Mouse (Mus musculus) G1E (cell line): ENCODE data around the gene Plekho2. TPM values are rescaled to one million over a fixed set of nuclear protein-coding genes. Genes with fewer than 3 reads are reported as not detected.
A peak's percentile ranks its signal among the peaks of the same experiment; 100 is the strongest.

Experiments used
- ATAC-seq: 2 replicates; pipeline ENCODE4 v1.8.0; 2016; ENCODE audit warnings: mild to moderate bottlenecking; ENCODE audit not compliant: insufficient number of reproducible peaks, poor library complexity, low FRiP score, severe bottlenecking; ENCODE audit errors: extremely low read depth
- DNase-seq: peaks from one replicate; pipeline ENCODE4 v3.0.0; 2012; ENCODE audit warnings: low spot score
- H3K27me3 ChIP-seq: 2 replicates; pipeline ENCODE4 v1.6.1; 2012; ENCODE audit warnings: mild to moderate bottlenecking, low read length, inconsistent platforms; ENCODE audit not compliant: insufficient read depth
- H3K36me3 ChIP-seq: replicated peaks from 2 replicates; pipeline ENCODE3; 2012; ENCODE audit warnings: mild to moderate bottlenecking, inconsistent platforms
- H3K4me1 ChIP-seq: 2 replicates; pipeline ENCODE4 v1.6.1; 2012; ENCODE audit warnings: low read depth, low read length, inconsistent platforms, mixed read lengths; ENCODE audit not compliant: insufficient read depth
- H3K4me3 ChIP-seq: 2 replicates; pipeline ENCODE4 v1.5.1; 2012; ENCODE audit warnings: low read depth, mild to moderate bottlenecking, inconsistent platforms, low read length, moderate library complexity, mixed read lengths
- H3K9me3 ChIP-seq: replicated peaks from 2 replicates; pipeline ENCODE4 v1.6.1; 2012; ENCODE audit warnings: inconsistent platforms
- CTCF ChIP-seq: IDR thresholded peaks from 2 replicates; pipeline ENCODE4 v1.5.1; 2012; ENCODE audit warnings: low read depth, low read length, inconsistent platforms, mixed read lengths
- GATA1 ChIP-seq: IDR thresholded peaks from 2 replicates; pipeline ENCODE4 v1.6.1; 2012; ENCODE audit warnings: borderline replicate concordance, low read length, inconsistent platforms, mixed read lengths
- GATA2 ChIP-seq: IDR thresholded peaks from 2 replicates; pipeline ENCODE4 v1.6.1; 2012; ENCODE audit warnings: low read depth, low read length, inconsistent platforms, borderline replicate concordance
- POLR2AphosphoS5 ChIP-seq: IDR thresholded peaks from 2 replicates; pipeline ENCODE4 v1.6.1; 2012; ENCODE audit warnings: low read depth, low read length, inconsistent platforms; ENCODE audit not compliant: insufficient replicate concordance
- TAL1 ChIP-seq: conservative IDR thresholded peaks from 2 replicates; pipeline ENCODE4 v1.6.1; 2012; ENCODE audit warnings: low read depth, low read length, inconsistent platforms, mixed read lengths
- polyA plus RNA-seq: library from polyadenylated mRNA; stranded (reverse); fragments of >175 nt; gene quantifications from 2 replicates; pipeline ENCODE4 v1.2.3, GENCODE M21; 2012
- total RNA-seq, 2 experiments: library from RNA; stranded (forward) in 1 of 2; stranded (reverse) in 1 of 2; fragments of 200-1000 nt in 1 of 2; fragments of >200 nt in 1 of 2; fragmentation: Nextera tagmentation in 1 of 2; gene quantifications; 2 replicates each; pipeline ENCODE4 v1.2.3; 2014 to 2017

Gene Plekho2
- total RNA-seq (2014; fragmentation: Nextera tagmentation) (23.0 and 26.9 TPM in 2 replicates), total RNA-seq (2017) (31.9 and 35.4 TPM in 2 replicates), polyA plus RNA-seq (11.5 and 16.8 TPM in 2 replicates)

- H3K4me1 ChIP-seq: peaks cover 65% of the 10 kb centered on the region
Observed at GRCm38 (mm10) chr9:65579781-65580371, at the start of gene Plekho2. Gene Plekho2 (minus strand): TSS chr9:65580040.

DNA sequence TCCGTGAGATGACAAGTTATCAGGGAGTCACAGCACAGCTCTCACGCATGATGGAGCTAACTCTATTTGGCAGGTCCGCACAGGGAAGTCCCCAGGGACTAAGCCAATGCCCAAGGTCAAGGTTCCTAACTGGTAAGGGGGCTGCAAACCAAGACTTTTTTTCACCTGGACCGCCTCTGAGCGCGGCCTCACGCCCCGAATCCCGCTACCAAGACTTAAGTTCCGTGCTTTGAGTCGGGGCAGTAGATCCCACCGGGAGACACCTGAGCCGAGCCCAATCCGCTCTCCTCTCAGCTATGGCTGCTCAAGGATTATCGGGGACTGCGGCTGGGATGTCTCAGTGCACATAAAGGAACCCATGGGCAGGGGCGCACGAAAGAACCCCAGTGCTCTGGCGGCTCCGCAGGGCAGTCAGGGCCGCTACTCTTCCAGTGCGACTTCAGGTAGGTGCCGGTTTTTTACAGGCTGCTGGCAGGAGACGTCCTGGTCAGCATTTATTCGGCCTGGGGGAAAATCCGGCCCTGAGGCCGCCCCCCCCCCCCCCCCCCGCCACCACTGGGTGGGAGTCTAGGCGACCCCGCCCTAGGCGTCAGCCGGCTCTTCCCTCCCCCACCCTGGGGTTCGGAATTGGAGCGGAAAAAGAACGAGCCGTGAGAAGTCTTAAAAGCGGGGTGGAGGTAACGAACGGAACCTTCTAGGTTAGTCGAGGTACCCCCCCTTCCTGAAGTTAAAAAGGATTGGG, 49.4 kb upstream of the Plekho2 start, which contains the start of gene Rbpms2:
Gene Rbpms2 (plus strand): TSS at position 624 of the 742 bp plus-strand sequence.
- no peak for TF ChIP-seq GATA2
- TF ChIP-seq TAL1: no peak
- no peak for TF ChIP-seq POLR2AphosphoS5
- no peak for TF ChIP-seq CTCF
- no peak for TF ChIP-seq GATA1
- Histone ChIP-seq H3K4me1 (peaks cover 20% of the 10 kb centered on the region), H3K36me3 (no peaks in the 10 kb centered on the region), H3K4me3 (peak within 1 kb of the TSS; percentile 67; the same call in 1 of the 2 replicates), H3K27me3 (peaks cover 69% of the 10 kb centered on the region), H3K9me3 (peaks cover 7% of the 10 kb centered on the region)
- ATAC-seq (no peak), DNase-seq (no peak)

More at GRCm38 (mm10) chr9:65579781-65580371, at the start of gene Plekho2:
- H3K9me3 ChIP-seq: no peaks in the 10 kb centered on the region
- no peak for TF ChIP-seq TAL1
- TF ChIP-seq CTCF: no peak
- TF ChIP-seq GATA1: no peak
- no peak for TF ChIP-seq POLR2AphosphoS5
- no peak for TF ChIP-seq GATA2
- ATAC-seq (peak; percentile 81), DNase-seq (peak; percentile 88)
- peak within 1 kb of the TSS; percentile 74 for H3K4me3 ChIP-seq
- H3K27me3 ChIP-seq: no peaks in the 10 kb centered on the region
- peaks cover 22% of the 10 kb centered on the region for H3K36me3 ChIP-seq

DNA sequence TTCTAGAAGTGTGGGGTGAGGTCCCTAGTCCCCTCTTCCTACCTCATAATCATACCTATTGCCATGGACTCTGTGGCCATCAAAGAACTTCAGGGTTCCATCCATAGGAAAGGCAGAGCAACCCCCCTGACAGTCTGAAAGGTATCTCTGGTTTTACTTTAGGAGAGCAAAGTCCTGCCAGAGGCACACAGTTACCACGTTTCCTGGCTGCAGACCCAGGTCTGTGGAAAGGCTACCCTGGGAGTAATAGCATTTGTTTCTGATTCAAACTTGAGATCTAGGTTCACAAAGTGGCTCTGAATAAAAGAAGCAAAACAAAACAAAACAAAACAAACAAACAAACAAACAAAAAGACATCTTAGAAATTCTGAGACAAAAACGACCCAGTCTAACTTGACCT, 44.4 kb upstream of the Plekho2 start:
- no peak for TF ChIP-seq GATA1
- no peak for TF ChIP-seq GATA2
- no peak for TF ChIP-seq TAL1
- no peak for TF ChIP-seq POLR2AphosphoS5
- no peak for TF ChIP-seq CTCF
- no peaks in the 10 kb centered on the region for H3K9me3 ChIP-seq
- peaks cover 45% of the 10 kb centered on the region for H3K27me3 ChIP-seq
- H3K36me3 ChIP-seq: no peaks in the 10 kb centered on the region
- DNase-seq (no peak), ATAC-seq (no peak)
- H3K4me3 ChIP-seq: no peak overlapping the region
- H3K4me1 ChIP-seq: peaks cover 4% of the 10 kb centered on the region

- H3K4me3 ChIP-seq: no peak overlapping the region
- DNase-seq (no peak), ATAC-seq (no peak)
- no peaks in the 10 kb centered on the region for H3K36me3 ChIP-seq
- TF ChIP-seq TAL1 (no peak), CTCF (no peak), GATA2 (no peak), POLR2AphosphoS5 (no peak), GATA1 (no peak)
- H3K27me3 ChIP-seq: peaks cover 42% of the 10 kb centered on the region
- no peaks in the 10 kb centered on the region for H3K4me1 ChIP-seq
- no peaks in the 10 kb centered on the region for H3K9me3 ChIP-seq
Observed at GRCm38 (mm10) chr9:65622826-65623225, 43.0 kb upstream of the Plekho2 start.

- Histone ChIP-seq H3K36me3 (no peaks in the 10 kb centered on the region), H3K27me3 (peaks cover 34% of the 10 kb centered on the region), H3K4me3 (no peak overlapping the region), H3K9me3 (no peaks in the 10 kb centered on the region), H3K4me1 (no peaks in the 10 kb centered on the region)
- TF ChIP-seq GATA2 (no peak), CTCF (no peak), POLR2AphosphoS5 (no peak), TAL1 (no peak), GATA1 (no peak)
- no peak for DNase-seq
- ATAC-seq: no peak
Observed at GRCm38 (mm10) chr9:65621666-65622065, 41.8 kb upstream of the Plekho2 start.

DNA sequence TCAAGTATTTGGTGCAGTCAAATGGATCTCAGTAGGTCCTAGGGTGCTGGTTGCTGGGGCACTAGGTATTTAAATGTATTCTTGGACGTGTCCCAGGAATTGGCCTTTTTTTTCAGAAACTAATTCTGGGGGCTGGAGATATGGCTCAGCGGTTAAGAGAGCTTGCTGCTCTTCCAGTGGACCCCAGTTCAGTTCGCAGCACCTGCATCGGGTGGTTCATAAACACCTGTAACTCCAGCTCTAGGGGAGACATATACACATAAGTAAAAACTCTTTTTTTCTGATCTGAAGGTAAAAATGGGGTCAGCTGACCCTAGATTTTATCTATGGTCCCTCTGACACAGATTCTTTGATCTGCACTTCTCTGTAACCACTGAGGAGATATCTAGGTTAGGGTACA, 41.4 kb upstream of the Plekho2 start:
- ATAC-seq: no peak
- no peaks in the 10 kb centered on the region for H3K4me1 ChIP-seq

More for the DNA sequence above, 41.4 kb upstream of the Plekho2 start:
- H3K27me3 ChIP-seq: peaks cover 33% of the 10 kb centered on the region
- H3K4me3 ChIP-seq: no peak overlapping the region
- no peaks in the 10 kb centered on the region for H3K36me3 ChIP-seq
- no peak for TF ChIP-seq TAL1
- no peak for TF ChIP-seq CTCF
- no peak for TF ChIP-seq GATA1
- TF ChIP-seq POLR2AphosphoS5: no peak
- no peaks in the 10 kb centered on the region for H3K9me3 ChIP-seq
- DNase-seq: no peak
